Mouse (Mus musculus): ENCODE results near the gene Ano2. TPM values are rescaled to one million over a fixed set of nuclear protein-coding genes. Genes with fewer than 3 reads are reported as not detected.

Gene Ano2
- polyA plus RNA-seq, 1 experiment from 2014 or later = 0.03 TPM

GRCm38 (mm10) chr6:125838121-125838520 is 147.9 kb downstream of the Ano2 start:
- Histone ChIP-seq H3K4me2 (no peak overlapping the region), H3K27ac (replicated peaks) (no peak overlapping the region), H3K36me3 (replicated peaks) (no peaks in the 10 kb centered on the region), H3K9ac (no peak overlapping the region), H3K9me3 (replicated peaks) (no peaks in the 10 kb centered on the region), H3K4me1 (replicated peaks) (no peaks in the 10 kb centered on the region), H3K27me3 (no peaks in the 10 kb centered on the region), H3K4me3 (replicated peaks) (no peak overlapping the region)
- no peak for ATAC-seq (ENCODE audit: insufficient read depth)
- 48% methylated on average over 4 of the region's 4 CpGs for WGBS (ENCODE audit: insufficient replicate concordance)

GRCm38 (mm10) chr6:125841284-125841683 is 151.1 kb downstream of the Ano2 start:
- ATAC-seq (ENCODE audit: insufficient read depth) = no peak
- H3K4me1 ChIP-seq (replicated peaks) = no peaks in the 10 kb centered on the region

GRCm38 (mm10) chr6:125851196-125851595 is 161.0 kb downstream of the Ano2 start:
- H3K27ac ChIP-seq (replicated peaks) = no peak overlapping the region
- H3K4me1 ChIP-seq (replicated peaks) = no peaks in the 10 kb centered on the region
- no peaks in the 10 kb centered on the region for H3K27me3 ChIP-seq
- H3K9ac ChIP-seq = no peak overlapping the region
- 60% methylated on average over 4 of the region's 4 CpGs for WGBS (ENCODE audit: insufficient replicate concordance)
- H3K4me3 ChIP-seq (replicated peaks) = no peak overlapping the region
- H3K4me2 ChIP-seq = no peak overlapping the region
- ATAC-seq (ENCODE audit: insufficient read depth) = no peak
- no peaks in the 10 kb centered on the region for H3K9me3 ChIP-seq (replicated peaks)
- H3K36me3 ChIP-seq (replicated peaks) = no peaks in the 10 kb centered on the region

More at GRCm38 (mm10) chr6:125841284-125841683, 151.1 kb downstream of the Ano2 start:
- Histone ChIP-seq H3K4me3 (replicated peaks) (no peak overlapping the region), H3K4me2 (no peak overlapping the region), H3K9me3 (replicated peaks) (no peaks in the 10 kb centered on the region), H3K27me3 (no peaks in the 10 kb centered on the region), H3K36me3 (replicated peaks) (no peaks in the 10 kb centered on the region), H3K27ac (replicated peaks) (no peak overlapping the region), H3K9ac (no peak overlapping the region)
- WGBS (ENCODE audit: insufficient replicate concordance) = 53% methylated on average over 3 of the region's 3 CpGs

- H3K36me3 ChIP-seq (replicated peaks) = no peaks in the 10 kb centered on the region
- no peak overlapping the region for H3K9ac ChIP-seq
- H3K9me3 ChIP-seq (replicated peaks) = no peaks in the 10 kb centered on the region
- ATAC-seq (ENCODE audit: insufficient read depth) = no peak
- no peak overlapping the region for H3K4me3 ChIP-seq (replicated peaks)
- no peaks in the 10 kb centered on the region for H3K4me1 ChIP-seq (replicated peaks)
- H3K27ac ChIP-seq (replicated peaks) = no peak overlapping the region
- H3K4me2 ChIP-seq = no peak overlapping the region
- WGBS (ENCODE audit: insufficient replicate concordance) = 46% methylated on average over 1 of the region's 1 CpGs
- no peaks in the 10 kb centered on the region for H3K27me3 ChIP-seq
Measured at GRCm38 (mm10) chr6:125858294-125858693, 168.1 kb downstream of the Ano2 start.

GRCm38 (mm10) chr6:125868516-125868915 is 178.3 kb downstream of the Ano2 start:
- Histone ChIP-seq H3K9me3 (replicated peaks) (no peaks in the 10 kb centered on the region), H3K36me3 (replicated peaks) (no peaks in the 10 kb centered on the region), H3K27ac (replicated peaks) (no peak overlapping the region), H3K9ac (no peak overlapping the region), H3K27me3 (no peaks in the 10 kb centered on the region), H3K4me3 (replicated peaks) (no peak overlapping the region), H3K4me1 (replicated peaks) (no peaks in the 10 kb centered on the region), H3K4me2 (no peak overlapping the region)
- 21% methylated on average over 2 of the region's 2 CpGs for WGBS (ENCODE audit: insufficient replicate concordance)
- no peak for ATAC-seq (ENCODE audit: insufficient read depth)

- Histone ChIP-seq H3K9me3 (replicated peaks) (no peaks in the 10 kb centered on the region), H3K4me3 (replicated peaks) (no peak overlapping the region), H3K27me3 (no peaks in the 10 kb centered on the region), H3K9ac (no peak overlapping the region), H3K4me2 (no peak overlapping the region), H3K4me1 (replicated peaks) (no peaks in the 10 kb centered on the region), H3K27ac (replicated peaks) (no peak overlapping the region), H3K36me3 (replicated peaks) (no peaks in the 10 kb centered on the region)
- no peak for ATAC-seq (ENCODE audit: insufficient read depth)
- WGBS (ENCODE audit: insufficient replicate concordance) = 56% methylated on average over 4 of the region's 4 CpGs
Measured at GRCm38 (mm10) chr6:125871482-125871881, 181.3 kb downstream of the Ano2 start.

- no peaks in the 10 kb centered on the region for H3K27me3 ChIP-seq
- H3K4me1 ChIP-seq (replicated peaks) = no peaks in the 10 kb centered on the region
- H3K4me2 ChIP-seq = no peak overlapping the region
- no peak overlapping the region for H3K27ac ChIP-seq (replicated peaks)
- H3K4me3 ChIP-seq (replicated peaks) = no peak overlapping the region
- H3K36me3 ChIP-seq (replicated peaks) = no peaks in the 10 kb centered on the region
- WGBS (ENCODE audit: insufficient replicate concordance) = 67% methylated on average over 6 of the region's 6 CpGs
- no peaks in the 10 kb centered on the region for H3K9me3 ChIP-seq (replicated peaks)
- H3K9ac ChIP-seq = no peak overlapping the region
- ATAC-seq (ENCODE audit: insufficient read depth) = no peak
Measured at GRCm38 (mm10) chr6:125874742-125875141, 184.5 kb downstream of the Ano2 start.

- Histone ChIP-seq H3K9ac (no peak overlapping the region), H3K4me1 (replicated peaks) (no peaks in the 10 kb centered on the region), H3K4me2 (no peak overlapping the region), H3K27me3 (no peaks in the 10 kb centered on the region), H3K9me3 (replicated peaks) (no peaks in the 10 kb centered on the region), H3K4me3 (replicated peaks) (no peak overlapping the region), H3K27ac (replicated peaks) (no peak overlapping the region), H3K36me3 (replicated peaks) (no peaks in the 10 kb centered on the region)
- WGBS (ENCODE audit: insufficient replicate concordance) = 42% methylated on average over 1 of the region's 1 CpGs
- no peak for ATAC-seq (ENCODE audit: insufficient read depth)
Measured at GRCm38 (mm10) chr6:125876884-125877283, 186.7 kb downstream of the Ano2 start.

GRCm38 (mm10) chr6:125878671-125879070 is 188.5 kb downstream of the Ano2 start:
- ATAC-seq (ENCODE audit: insufficient read depth) = no peak
- Histone ChIP-seq H3K27me3 (no peaks in the 10 kb centered on the region), H3K27ac (replicated peaks) (no peak overlapping the region), H3K4me3 (replicated peaks) (no peak overlapping the region), H3K9ac (no peak overlapping the region), H3K36me3 (replicated peaks) (no peaks in the 10 kb centered on the region), H3K4me1 (replicated peaks) (no peaks in the 10 kb centered on the region), H3K4me2 (no peak overlapping the region), H3K9me3 (replicated peaks) (no peaks in the 10 kb centered on the region)
- WGBS (ENCODE audit: insufficient replicate concordance) = 34% methylated on average over 2 of the region's 2 CpGs

GRCm38 (mm10) chr6:125879306-125879705 is 189.1 kb downstream of the Ano2 start:
- H3K9ac ChIP-seq = no peak overlapping the region
- no peak overlapping the region for H3K4me2 ChIP-seq
- H3K4me1 ChIP-seq (replicated peaks) = no peaks in the 10 kb centered on the region
- no peaks in the 10 kb centered on the region for H3K9me3 ChIP-seq (replicated peaks)
- ATAC-seq (ENCODE audit: insufficient read depth) = no peak
- H3K27me3 ChIP-seq = no peaks in the 10 kb centered on the region
- H3K4me3 ChIP-seq (replicated peaks) = no peak overlapping the region
- no peak overlapping the region for H3K27ac ChIP-seq (replicated peaks)
- H3K36me3 ChIP-seq (replicated peaks) = no peaks in the 10 kb centered on the region
- 67% methylated on average over 7 of the region's 7 CpGs for WGBS (ENCODE audit: insufficient replicate concordance)

GRCm38 (mm10) chr6:125888596-125888995 is 198.4 kb downstream of the Ano2 start:
- Histone ChIP-seq H3K4me2 (no peak overlapping the region), H3K4me3 (replicated peaks) (no peak overlapping the region), H3K9ac (no peak overlapping the region), H3K27ac (replicated peaks) (no peak overlapping the region), H3K36me3 (replicated peaks) (no peaks in the 10 kb centered on the region), H3K4me1 (replicated peaks) (no peaks in the 10 kb centered on the region), H3K27me3 (no peaks in the 10 kb centered on the region), H3K9me3 (replicated peaks) (no peaks in the 10 kb centered on the region)
- no peak for ATAC-seq (ENCODE audit: insufficient read depth)
- 50% methylated on average over 1 of the region's 1 CpGs for WGBS (ENCODE audit: insufficient replicate concordance)

GRCm38 (mm10) chr6:125894340-125894739 is 204.1 kb downstream of the Ano2 start:
- no peak overlapping the region for H3K27ac ChIP-seq (replicated peaks)
- H3K4me3 ChIP-seq (replicated peaks) = no peak overlapping the region
- H3K9me3 ChIP-seq (replicated peaks) = no peaks in the 10 kb centered on the region
- H3K36me3 ChIP-seq (replicated peaks) = no peaks in the 10 kb centered on the region
- 48% methylated on average over 3 of the region's 3 CpGs for WGBS (ENCODE audit: insufficient replicate concordance)
- H3K4me2 ChIP-seq = no peak overlapping the region
- H3K9ac ChIP-seq = no peak overlapping the region
- ATAC-seq (ENCODE audit: insufficient read depth) = no peak
- H3K27me3 ChIP-seq = no peaks in the 10 kb centered on the region
- H3K4me1 ChIP-seq (replicated peaks) = no peaks in the 10 kb centered on the region
